Mouse (Mus musculus) hindbrain, embryonic 14.5 days (tissue): ENCODE results near the gene Mbd6. TPM values are rescaled to one million over a fixed set of nuclear protein-coding genes. Genes with fewer than 3 reads are reported as not detected.
"Not testable (repeated sequence)": the region's sequence is repeated elsewhere in the genome, so short reads cannot be mapped to it uniquely, and the experiment has no call there.

Source experiments
- ATAC-seq: fragments of 200-750 bp; cut with Nextera tagmentation; 2 replicates; pipeline ENCODE4 v1.8.0; 2017; ENCODE audit warnings: moderate number of reproducible peaks, mild to moderate bottlenecking, moderate TSS enrichment, moderate library complexity; ENCODE audit not compliant: low FRiP score
- DNase-seq: peaks from one replicate; pipeline ENCODE4 v3.0.0-alpha.2; 2015; ENCODE audit warnings: low spot score
- H3K27ac ChIP-seq: fragments of 300-500 bp; sonication (generic); 2 replicates; pipeline ENCODE4 v1.5.1; 2014; ENCODE audit warnings: mild to moderate bottlenecking, moderate library complexity
- H3K27me3 ChIP-seq: fragments of 300-500 bp; sonication (generic); 2 replicates; pipeline ENCODE4 v1.6.1; 2014; ENCODE audit warnings: mild to moderate bottlenecking, low read length, mixed read lengths; ENCODE audit not compliant: control insufficient read depth, insufficient read depth
- H3K36me3 ChIP-seq: fragments of 300-500 bp; sonication (generic); replicated peaks from 2 replicates; pipeline ENCODE4 v1.6.1; 2014; ENCODE audit not compliant: control insufficient read depth, insufficient read depth
- H3K4me1 ChIP-seq: fragments of 300-500 bp; sonication (generic); replicated peaks from 2 replicates; pipeline ENCODE4 v1.6.1; 2014; ENCODE audit warnings: antibody characterized with exemption, low read length, mixed read lengths; ENCODE audit not compliant: control insufficient read depth, insufficient read depth
- H3K4me2 ChIP-seq: fragments of 300-500 bp; sonication (generic); replicated peaks from 2 replicates; pipeline ENCODE4 v1.6.1; 2014; ENCODE audit warnings: mild to moderate bottlenecking, moderate library complexity
- H3K4me3 ChIP-seq: fragments of 300-500 bp; sonication (generic); replicated peaks from 2 replicates; pipeline ENCODE4 v1.5.1; 2014; ENCODE audit warnings: mild to moderate bottlenecking, low read length
- H3K9ac ChIP-seq: fragments of 300-500 bp; sonication (generic); 2 replicates; pipeline ENCODE4 v1.6.1; 2014
- H3K9me3 ChIP-seq: fragments of 300-500 bp; sonication (generic); 2 replicates; pipeline ENCODE4 v1.6.1; 2016; ENCODE audit warnings: low read length; ENCODE audit not compliant: control insufficient read depth
- WGBS: fragments of 180-500 bp; shearing (Covaris S2); extraction: QIAGEN DNeasy Blood & Tissue Kit; methylation state at CpG from one replicate; pipeline ENCODE4 v1.1.7; 2014; 5-methylcytosine and 5-hydroxymethylcytosine counted together
- polyA plus RNA-seq: library from polyadenylated mRNA; unstranded; fragments of >200 nt; fragmentation: Nextera tagmentation; extraction: Ambion mirVana; gene quantifications from 2 replicates; pipeline ENCODE4 v1.2.1, GENCODE M21; 2014

Mbd6 gene
- polyA plus RNA-seq, 1 experiment from 2014 or later: 16.2 TPM

DNA sequence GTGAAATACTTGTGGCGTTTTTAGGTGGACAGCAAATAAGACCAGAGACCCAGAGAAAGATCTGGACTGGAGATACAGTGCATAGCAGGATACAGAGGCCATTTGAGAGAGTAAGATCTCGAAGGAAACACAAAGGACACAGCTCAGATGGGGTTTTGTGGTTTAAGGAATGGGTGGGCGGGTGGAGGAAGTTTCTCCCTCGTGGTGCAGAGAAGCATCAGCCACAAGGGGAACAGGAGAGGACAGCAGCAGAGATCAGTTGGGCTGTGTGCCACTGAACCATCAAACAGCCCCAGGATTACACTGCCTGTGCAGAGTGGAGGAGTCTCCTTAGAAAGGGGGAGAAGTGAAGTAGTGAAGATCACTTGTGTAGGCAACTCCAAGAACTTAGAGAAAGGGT, 29.2 kb upstream of the Mbd6 start:
- Histone ChIP-seq H3K27me3 (peaks cover 8% of the 10 kb centered on the region; the same call in 1 of the 2 replicates), H3K27ac (no peak overlapping the region), H3K36me3 (no peaks in the 10 kb centered on the region), H3K9ac (no peak overlapping the region), H3K4me2 (no peak overlapping the region), H3K4me3 (no peak overlapping the region), H3K9me3 (no peaks in the 10 kb centered on the region), H3K4me1 (no peaks in the 10 kb centered on the region)
- no peak for ATAC-seq
- no peak for DNase-seq
- WGBS: 48% methylated on average over 4 of the region's 4 CpGs

DNA sequence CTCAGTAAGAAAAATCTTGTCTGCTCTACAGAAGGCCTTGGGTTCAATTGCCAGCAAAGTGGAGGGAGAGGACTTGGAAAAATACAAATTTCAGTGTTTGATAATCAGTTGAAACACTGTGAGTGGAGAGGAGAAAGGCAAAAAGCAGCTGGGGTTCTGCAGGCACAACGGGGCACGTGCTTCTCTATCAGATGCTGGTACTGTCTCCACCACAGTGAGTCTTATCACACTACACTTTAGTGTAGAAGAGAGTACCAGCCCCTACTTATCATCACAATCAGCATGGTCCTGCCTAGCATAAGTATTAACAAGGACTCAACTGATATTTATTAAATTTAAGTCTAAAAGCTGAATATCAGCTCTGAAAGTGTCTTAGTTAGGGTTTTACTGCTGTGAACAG, 28.5 kb upstream of the Mbd6 start:
- Histone ChIP-seq H3K9me3 (no peaks in the 10 kb centered on the region), H3K4me3 (no peak overlapping the region), H3K4me2 (no peak overlapping the region), H3K9ac (no peak overlapping the region), H3K36me3 (no peaks in the 10 kb centered on the region), H3K27ac (no peak overlapping the region), H3K4me1 (no peaks in the 10 kb centered on the region), H3K27me3 (0 out of 2 replicates have a peak, but pooled peaks cover 2% of the 10 kb centered on the region)
- 81% methylated on average over 2 of the region's 2 CpGs for WGBS
- DNase-seq: no peak
- no peak for ATAC-seq

DNA sequence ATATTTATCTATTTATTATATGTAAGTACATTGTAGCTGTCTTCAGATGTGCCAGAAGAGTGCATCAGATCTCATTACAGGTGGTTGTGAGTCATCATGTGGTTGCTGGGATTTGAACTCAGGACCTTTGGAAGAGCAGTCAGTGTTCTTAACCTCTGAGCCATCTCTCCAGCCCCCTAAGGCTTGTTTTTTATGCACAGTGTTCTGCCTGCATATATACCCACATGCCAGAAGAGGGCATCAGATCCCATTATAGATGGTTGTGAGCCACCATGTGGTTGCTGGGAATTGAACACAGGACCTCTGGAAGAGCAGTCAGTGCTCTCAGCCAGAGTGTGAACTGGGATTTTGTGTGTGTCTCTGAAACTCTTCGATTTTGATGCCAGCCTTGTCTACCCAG, 26.1 kb upstream of the Mbd6 start:
- not testable (repeated sequence) for ATAC-seq, H3K9me3 ChIP-seq, H3K27ac ChIP-seq, H3K27me3 ChIP-seq, H3K9ac ChIP-seq, DNase-seq, H3K4me2 ChIP-seq, H3K36me3 ChIP-seq, H3K4me3 ChIP-seq, H3K4me1 ChIP-seq
- 69% methylated on average over 1 of the region's 1 CpGs for WGBS

DNA sequence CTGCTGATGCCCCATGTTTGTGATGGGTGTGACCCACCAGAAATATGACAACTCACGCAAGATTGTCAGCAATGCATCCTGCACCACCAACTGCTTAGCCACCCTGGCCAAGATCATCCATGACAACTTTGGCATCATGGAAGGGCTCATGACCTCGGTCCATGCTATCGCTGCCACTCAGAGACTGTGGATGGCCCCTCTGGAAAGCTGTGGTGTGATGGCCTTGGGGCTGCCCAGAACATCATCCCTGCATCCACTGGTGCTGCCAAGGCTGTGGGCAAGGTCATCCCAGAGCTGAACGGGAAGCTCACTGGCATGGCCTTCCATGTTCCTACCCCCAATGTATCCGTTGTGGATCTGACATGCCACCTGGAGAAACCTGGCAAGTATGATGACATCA, 24.7 kb upstream of the Mbd6 start:
- H3K27me3 ChIP-seq, ATAC-seq: not testable (repeated sequence)
- WGBS: 91% methylated on average over 5 of the region's 5 CpGs

DNA sequence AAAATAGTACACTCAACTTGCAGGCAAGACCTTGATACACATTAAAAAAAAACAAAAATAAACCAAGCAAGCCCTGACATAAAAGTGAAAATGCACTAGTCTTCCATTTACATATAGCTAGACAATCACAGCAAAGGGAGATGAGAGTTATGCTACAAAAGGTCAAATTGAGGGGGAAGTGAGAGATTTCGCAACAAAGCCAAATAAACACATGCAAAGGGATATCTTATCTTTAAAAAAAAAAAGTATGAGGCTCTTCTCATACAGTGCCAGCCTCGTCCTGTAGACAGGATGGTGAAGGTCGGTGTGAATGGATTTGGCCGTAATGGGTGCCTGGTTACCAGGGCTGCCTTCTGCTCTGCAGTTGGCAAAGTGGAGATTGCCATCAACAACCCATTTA, 24.0 kb upstream of the Mbd6 start:
- WGBS: 83% methylated on average over 4 of the region's 4 CpGs
- DNase-seq: no peak
- Histone ChIP-seq H3K4me3 (no peak overlapping the region), H3K4me1 (peaks cover 7% of the 10 kb centered on the region; the same call in 1 of the 2 replicates), H3K27ac (no peak overlapping the region), H3K36me3 (peaks cover 17% of the 10 kb centered on the region), H3K27me3 (no peaks in the 10 kb centered on the region), H3K9ac (no peak overlapping the region), H3K4me2 (peak overlapping the region; percentile 64; the same call in 1 of the 2 replicates), H3K9me3 (no peaks in the 10 kb centered on the region)
- no peak for ATAC-seq

More for the DNA sequence above, 24.7 kb upstream of the Mbd6 start:
- not testable (repeated sequence) for H3K27ac ChIP-seq, H3K4me3 ChIP-seq, H3K9me3 ChIP-seq, H3K4me1 ChIP-seq, H3K9ac ChIP-seq, H3K4me2 ChIP-seq, DNase-seq
- H3K36me3 ChIP-seq: peaks cover 11% of the 10 kb centered on the region

DNA sequence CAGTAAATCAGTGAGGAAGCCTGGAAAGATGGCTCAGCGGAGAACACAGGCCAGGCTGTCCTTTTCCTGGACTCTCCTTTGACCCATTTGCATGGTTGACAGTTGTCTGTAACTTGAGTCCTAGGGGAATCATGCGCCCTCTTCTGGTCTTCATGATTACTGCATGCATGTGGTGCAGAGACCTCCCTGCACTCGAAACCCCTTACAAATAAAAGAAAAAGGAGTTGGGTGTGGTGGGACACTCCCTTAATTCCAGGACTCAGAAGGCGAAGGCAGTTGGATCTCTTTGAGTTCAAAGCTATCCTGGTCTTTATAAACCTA, 23.5 kb upstream of the Mbd6 start:
- 0% methylated on average over 4 of the region's 4 CpGs for WGBS

DNA sequence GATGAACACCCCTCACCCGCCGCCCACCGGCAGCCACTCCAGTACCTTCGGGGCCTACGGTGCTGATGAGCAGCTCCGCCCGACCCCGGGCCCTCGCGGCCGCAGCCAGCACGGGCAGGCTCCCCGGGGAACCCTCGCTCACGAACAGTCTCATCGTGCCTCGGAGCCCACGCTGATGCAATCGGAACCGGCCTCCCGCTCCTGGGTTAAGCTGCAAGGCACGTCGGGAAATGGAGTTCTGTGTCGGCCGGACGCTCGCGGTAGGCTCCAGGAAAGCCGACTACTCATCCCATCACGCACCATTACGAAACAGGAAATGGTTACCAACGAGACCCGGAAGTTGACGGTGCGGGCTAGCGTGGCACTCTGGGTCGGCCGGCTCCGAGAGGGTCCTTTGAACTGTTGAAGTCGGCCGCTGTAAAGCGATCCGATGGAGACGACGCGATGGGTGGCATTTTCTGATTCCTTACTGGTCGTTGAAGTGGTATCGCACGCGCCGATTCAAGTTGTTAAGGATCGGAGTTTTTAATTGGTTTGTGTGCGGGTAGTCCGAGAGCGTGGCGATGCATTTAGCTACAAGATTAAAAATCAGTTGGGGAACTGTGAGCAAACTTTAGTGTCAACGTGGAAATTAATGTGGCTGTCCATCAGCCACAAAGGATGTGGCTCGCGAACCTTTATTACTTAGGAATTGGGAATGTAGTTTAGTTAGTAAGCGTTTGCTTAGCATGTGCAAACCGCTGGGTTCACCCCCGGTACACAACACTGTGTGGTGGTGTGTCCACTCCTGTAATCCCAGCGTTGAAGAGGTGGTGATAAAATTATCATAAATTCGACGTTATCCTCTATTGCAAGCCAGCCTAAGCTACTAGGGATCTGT, 22.9 kb upstream of the Mbd6 start, which contains the start of gene Mars:
TSS of gene Mars (minus strand) at position 311 of the 880 bp plus-strand sequence.
- H3K4me1 ChIP-seq: peaks cover 7% of the 10 kb centered on the region; the same call in 1 of the 2 replicates
- under 1% methylated on average over 65 of the region's 65 CpGs for WGBS
- ATAC-seq: peak; percentile 97

More for the DNA sequence above, 23.5 kb upstream of the Mbd6 start:
- H3K9me3 ChIP-seq: no peaks in the 10 kb centered on the region
- peak overlapping the region; percentile 64 for H3K4me2 ChIP-seq
- DNase-seq (peak; percentile 82), ATAC-seq (peak; percentile 51; the same call in 1 of the 2 replicates)
- H3K27me3 ChIP-seq: no peaks in the 10 kb centered on the region
- H3K4me1 ChIP-seq: peaks cover 7% of the 10 kb centered on the region; the same call in 1 of the 2 replicates
- H3K27ac ChIP-seq: peak overlapping the region; percentile 73
- peak overlapping the region; percentile 64 for H3K4me3 ChIP-seq
- peak overlapping the region; percentile 56 for H3K9ac ChIP-seq
- H3K36me3 ChIP-seq: peaks cover 23% of the 10 kb centered on the region

DNA sequence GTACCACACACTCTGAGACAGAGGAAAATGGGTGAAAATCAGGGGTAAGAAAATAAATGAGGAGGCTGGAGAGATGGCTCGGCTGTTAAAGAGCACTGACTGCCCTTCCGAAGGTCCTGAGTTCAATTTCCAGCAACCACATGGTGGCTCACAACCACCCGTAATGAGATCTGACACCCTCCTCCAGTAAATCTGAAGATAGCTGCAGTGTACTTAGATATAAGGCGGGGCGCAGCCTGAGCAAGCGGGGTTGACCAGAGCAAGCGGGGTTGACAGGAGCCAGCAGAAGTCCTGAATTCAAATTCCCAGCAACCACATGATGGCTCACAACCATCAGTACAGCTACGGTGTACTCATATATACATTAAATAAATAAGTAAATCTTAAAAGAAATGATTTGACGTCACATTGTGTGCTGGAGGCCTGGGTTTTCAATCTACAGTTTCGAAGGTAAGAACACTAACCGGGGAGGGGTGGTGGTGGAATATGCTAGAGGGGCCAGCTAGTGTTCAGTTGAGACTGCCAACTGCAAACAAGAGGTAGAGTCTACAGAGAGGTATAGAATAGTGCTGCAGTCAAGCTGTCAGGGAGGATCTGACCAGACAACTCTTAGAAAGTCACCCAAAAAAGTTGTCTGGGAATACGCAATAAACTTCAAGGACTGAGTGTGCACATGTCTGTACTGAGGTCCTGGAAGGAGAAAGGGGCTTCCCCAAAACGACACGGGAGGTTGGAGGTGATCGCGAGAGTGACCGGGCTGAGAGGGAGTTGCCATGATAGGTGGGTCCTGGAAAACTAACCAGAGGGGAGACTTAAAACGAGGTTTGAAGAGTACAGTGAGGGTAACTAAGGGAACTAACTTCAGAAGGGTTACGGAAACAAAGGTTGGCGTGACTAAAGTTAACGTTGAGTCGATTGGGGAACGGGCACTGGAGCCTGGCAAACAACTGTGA, 22.0 kb upstream of the Mbd6 start:
- peak; percentile 55 for DNase-seq
- Histone ChIP-seq H3K4me1 (peaks cover 7% of the 10 kb centered on the region; the same call in 1 of the 2 replicates), H3K36me3 (peaks cover 38% of the 10 kb centered on the region), H3K27me3 (no peaks in the 10 kb centered on the region), H3K4me3 (peak overlapping the region; percentile 64), H3K4me2 (peak overlapping the region; percentile 64), H3K9me3 (no peaks in the 10 kb centered on the region), H3K9ac (peak overlapping the region; percentile 75), H3K27ac (peak overlapping the region; percentile 66)
- 40% methylated on average over 23 of the region's 23 CpGs for WGBS
- ATAC-seq: peak; percentile 19

More for the DNA sequence above, 22.9 kb upstream of the Mbd6 start, which contains the start of gene Mars:
- peak within 1 kb of the TSS; percentile 64 for H3K4me3 ChIP-seq
- peak within 1 kb of the TSS; percentile 75 for H3K9ac ChIP-seq
- no peaks in the 10 kb centered on the region for H3K9me3 ChIP-seq
- DNase-seq: peak; percentile 94
- peak within 1 kb of the TSS; percentile 64 for H3K4me2 ChIP-seq
- peak within 1 kb of the TSS; percentile 73 for H3K27ac ChIP-seq
- peaks cover 29% of the 10 kb centered on the region for H3K36me3 ChIP-seq
- H3K27me3 ChIP-seq: no peaks in the 10 kb centered on the region

DNA sequence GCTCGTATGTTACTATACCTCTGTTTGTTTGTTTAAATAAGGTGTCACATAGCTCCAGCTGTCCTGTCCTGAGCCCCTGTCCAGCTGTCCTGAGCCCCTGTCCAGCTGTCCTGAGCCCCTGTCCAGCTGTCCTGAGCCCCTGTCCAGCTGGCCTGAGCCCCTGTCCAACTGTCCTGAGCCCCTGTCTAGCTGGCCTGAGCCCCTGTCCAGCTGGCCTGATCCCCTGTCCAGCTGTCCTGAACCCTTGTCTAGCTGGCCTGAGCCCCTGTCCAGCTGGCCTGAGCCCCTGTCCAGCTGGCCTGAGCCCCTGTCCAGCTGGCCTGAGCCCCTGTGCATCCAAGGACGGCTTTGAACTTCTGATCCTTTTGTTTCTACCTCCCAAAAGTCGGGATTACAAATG, 20.3 kb upstream of the Mbd6 start:
- not testable (repeated sequence) for H3K9ac ChIP-seq, H3K27me3 ChIP-seq, H3K27ac ChIP-seq, H3K9me3 ChIP-seq, H3K4me2 ChIP-seq, H3K4me3 ChIP-seq, DNase-seq, H3K4me1 ChIP-seq, ATAC-seq
- 96% methylated on average over 3 of the region's 3 CpGs for WGBS
- H3K36me3 ChIP-seq: peaks cover 54% of the 10 kb centered on the region
